Comparison of ENCODE assay signal across 8 mouse cellular contexts in the genomic region with DNA sequence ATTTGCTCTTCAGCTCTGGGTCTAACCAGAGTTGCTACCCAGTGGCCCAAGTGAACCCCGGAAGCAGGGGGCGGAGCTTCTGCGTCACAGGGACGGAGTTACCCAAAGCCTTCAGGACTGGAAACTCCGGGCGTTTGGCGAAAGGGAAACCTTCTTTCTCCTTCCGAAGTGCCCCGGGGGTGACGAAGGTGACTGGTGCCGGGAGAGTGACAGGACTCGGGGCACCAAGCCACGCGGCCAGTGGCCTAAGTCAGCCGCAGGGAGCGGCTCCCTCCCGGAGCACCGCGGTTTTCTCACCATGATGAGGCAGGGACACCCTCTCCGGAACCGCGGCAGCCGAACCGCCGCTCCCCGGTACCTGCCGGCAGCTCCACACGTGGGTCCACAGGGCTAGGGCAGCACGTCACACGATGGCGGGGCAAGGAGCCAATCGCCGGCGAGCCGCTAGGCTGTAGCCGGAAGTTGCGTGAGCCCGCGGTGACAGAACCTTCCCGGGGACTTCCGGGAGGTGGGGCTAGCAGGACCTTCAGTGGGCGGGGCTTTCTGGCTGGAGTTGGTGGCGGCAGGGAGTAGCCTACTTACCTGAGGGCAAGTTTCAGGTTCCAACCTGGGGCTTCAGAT. TPM values are rescaled to one million over a fixed set of nuclear protein-coding genes. Genes with fewer than 3 reads are reported as not detected.
A peak's percentile ranks its signal among the peaks of the same experiment; 100 is the strongest.
DNase-seq lines count a peak whose midpoint lies in the region; ATAC-seq and TF ChIP-seq lines count a peak whose summit lies in the region.

Gene Ltv1 (minus strand): TSS at position 438 of the 621 bp plus-strand sequence.

- peaks cover 14% of the 10 kb centered on the region for H3K36me3 ChIP-seq in kidney, embryonic 14.5 days (ENCODE audit: control insufficient read depth, insufficient read depth, low read length)
- H3K36me3 ChIP-seq in limb, embryonic 15.5 days, result peaks cover 25% of the 10 kb centered on the region

- TF ChIP-seq POLR2A in bone marrow macrophage, adult 2 months (IDR thresholded peaks at IDR 0.05; ENCODE audit: borderline replicate concordance, low read depth, low read length), result no peak
- TF ChIP-seq POLR2A in embryonic fibroblast, embryonic 13.5 days (IDR thresholded peaks at IDR 0.05; ENCODE audit: low read depth, low read length), result peak; percentile 57

- H3K27me3 ChIP-seq in kidney, embryonic 14.5 days (ENCODE audit: control insufficient read depth, insufficient read depth, low read length), result no peaks in the 10 kb centered on the region
- H3K27me3 ChIP-seq in limb, embryonic 15.5 days, result no peaks in the 10 kb centered on the region

- peak within 1 kb of the TSS; percentile 82 for H3K27ac ChIP-seq in bone marrow macrophage, adult 2 months (ENCODE audit: insufficient read depth, low read depth, low read length)
- peak within 1 kb of the TSS; percentile 69 for H3K27ac ChIP-seq in embryonic fibroblast, embryonic 13.5 days (ENCODE audit: insufficient read depth, low read length)
- peak within 1 kb of the TSS; percentile 71 for H3K27ac ChIP-seq in kidney, embryonic 14.5 days (ENCODE audit: low read depth, low read length)
- peak within 1 kb of the TSS; percentile 88 for H3K27ac ChIP-seq in limb, embryonic 15.5 days

- under 1% methylated on average over 40 of the region's 43 CpGs for WGBS in kidney, embryonic 14.5 days
- under 1% methylated on average over 37 of the region's 43 CpGs for WGBS in limb, embryonic 15.5 days

- peak; percentile 99 for ATAC-seq in kidney, embryonic 14.5 days (ENCODE audit: low FRiP score, low TSS enrichment)
- peak; percentile 91 for ATAC-seq in limb, embryonic 15.5 days (ENCODE audit: insufficient number of reproducible peaks, low FRiP score, low TSS enrichment, low read depth)

- H3K4me3 ChIP-seq in bone marrow macrophage, adult 2 months (ENCODE audit: insufficient read depth, low read length), result peak within 1 kb of the TSS; percentile 86
- H3K4me3 ChIP-seq in embryonic fibroblast, embryonic 13.5 days (ENCODE audit: insufficient read depth, low read length), result peak within 1 kb of the TSS; percentile 83
- peak within 1 kb of the TSS; percentile 88 for H3K4me3 ChIP-seq in kidney, embryonic 14.5 days (ENCODE audit: low read length)
- peak within 1 kb of the TSS; percentile 88 for H3K4me3 ChIP-seq in limb, embryonic 15.5 days

- H3K4me2 ChIP-seq in kidney, embryonic 14.5 days (replicated peaks; ENCODE audit: low read depth, low read length), result peak within 1 kb of the TSS; percentile 70
- H3K4me2 ChIP-seq in limb, embryonic 15.5 days, result peak within 1 kb of the TSS; percentile 71

- peak; percentile 96 for DNase-seq in A20 (ENCODE audit: low read depth, low spot score)
- DNase-seq in heart, adult 9 months (ENCODE audit: low spot score in 2 of 2), result peak; percentile 94
- peak; percentile 79 to 92 for DNase-seq in monocyte, adult 2 months (ENCODE audit: low read depth in 1 of 2, low spot score in 2 of 2)
- peak; percentile 94 to 95 for DNase-seq in spleen, postnatal 36 days (ENCODE audit: low spot score in 2 of 2)

- peak within 1 kb of the TSS; percentile 80 for H3K9ac ChIP-seq in kidney, embryonic 14.5 days (ENCODE audit: low read depth, low read length)
- H3K9ac ChIP-seq in limb, embryonic 15.5 days, result peak within 1 kb of the TSS; percentile 75

- H3K4me1 ChIP-seq in bone marrow macrophage, adult 2 months (ENCODE audit: control insufficient read depth, insufficient read depth, low read length), result peaks cover 5% of the 10 kb centered on the region; the same call in 1 of the 2 replicates
- H3K4me1 ChIP-seq in embryonic fibroblast, embryonic 13.5 days (ENCODE audit: control insufficient read depth, insufficient read depth, low read length), result 0 out of 2 replicates have a peak, but pooled peaks cover 2% of the 10 kb centered on the region
- peaks cover 7% of the 10 kb centered on the region; the same call in 1 of the 2 replicates for H3K4me1 ChIP-seq in kidney, embryonic 14.5 days (ENCODE audit: control insufficient read depth, insufficient read depth, low read length)
- H3K4me1 ChIP-seq in limb, embryonic 15.5 days, result peaks cover 10% of the 10 kb centered on the region

- H3K9me3 ChIP-seq in kidney, embryonic 14.5 days (ENCODE audit: control insufficient read depth, low read length), result no peaks in the 10 kb centered on the region
- no peaks in the 10 kb centered on the region for H3K9me3 ChIP-seq in limb, embryonic 15.5 days

- TF ChIP-seq CTCF in bone marrow macrophage, adult 2 months (IDR thresholded peaks at IDR 0.05; ENCODE audit: low read depth, low read length), result no peak
- TF ChIP-seq CTCF in embryonic fibroblast, embryonic 13.5 days (IDR thresholded peaks at IDR 0.05; ENCODE audit: borderline replicate concordance, insufficient read depth, low read length), result no peak

RNA-seq across cellular contexts. Expression of gene Ltv1, which starts in this region (rescaled TPM):
- 13.7 and 14.2 TPM in 2 replicates for polyA plus RNA-seq in bone marrow macrophage, adult 2 months (2012; ENCODE audit: insufficient read depth, insufficient read length, missing spikeins)
- 35.7 and 45.9 TPM in 2 replicates for polyA plus RNA-seq in embryonic fibroblast, embryonic 13.5 days (2011; ENCODE audit: insufficient read length, low read depth, missing spikeins)
- polyA plus RNA-seq in kidney, embryonic 14.5 days (2014; fragmentation: Nextera tagmentation; extraction: Ambion mirVana), result 62.5 and 73.4 TPM in 2 replicates
- 70.1 and 74.3 TPM in 2 replicates for polyA plus RNA-seq in limb, embryonic 15.5 days (2015; fragmentation: Nextera tagmentation; extraction: Ambion mirVana)

Comparison
In these comparisons a context has a peak if more than half of its experiments do, and no peak if none do; other contexts are left out.
1. Peak in every context shown above with its lines: DNase-seq, ATAC-seq, H3K4me3 ChIP-seq and H3K27ac ChIP-seq.